Mouse (Mus musculus): ENCODE results near the gene Gpr83.

Gene Gpr83

GRCm38 (mm10) chr9:14859868-14860639 is at the start of gene Gpr83:
Gene Gpr83 (plus strand): TSS chr9:14860210.
- DNase-seq (ENCODE audit: low read depth, low spot score): no peak

- DNase-seq (ENCODE audit: low read depth, low spot score): no peak
Measured at GRCm38 (mm10) chr9:14821396-14821795, 38.6 kb upstream of the Gpr83 start.

DNA sequence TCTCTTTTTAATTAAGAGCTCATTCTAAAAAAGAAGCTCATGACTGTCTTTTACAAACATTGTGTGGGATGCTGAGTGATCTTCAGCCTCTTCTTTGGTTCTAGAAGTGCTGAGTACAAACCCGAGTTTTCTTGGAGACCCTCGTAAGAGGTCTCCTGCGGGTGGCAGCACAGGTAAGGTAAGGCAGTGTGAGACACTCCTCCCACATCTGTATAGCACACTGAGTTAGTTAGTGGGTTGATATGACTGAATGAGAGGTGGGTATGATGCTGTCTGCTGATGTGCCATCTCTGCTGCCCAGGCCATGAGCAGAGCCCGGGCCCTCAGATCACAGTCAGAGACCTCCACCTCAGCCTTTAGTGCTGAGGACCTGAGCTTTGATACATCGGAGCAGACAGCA is 35.2 kb upstream of the Gpr83 start:
- no peak for DNase-seq (ENCODE audit: low read depth, low spot score)

GRCm38 (mm10) chr9:14827875-14828274 is 32.1 kb upstream of the Gpr83 start:
- no peak for DNase-seq (ENCODE audit: low read depth, low spot score)

GRCm38 (mm10) chr9:14832046-14832445 is 28.0 kb upstream of the Gpr83 start:
- no peak for DNase-seq (ENCODE audit: low read depth, low spot score)

DNA sequence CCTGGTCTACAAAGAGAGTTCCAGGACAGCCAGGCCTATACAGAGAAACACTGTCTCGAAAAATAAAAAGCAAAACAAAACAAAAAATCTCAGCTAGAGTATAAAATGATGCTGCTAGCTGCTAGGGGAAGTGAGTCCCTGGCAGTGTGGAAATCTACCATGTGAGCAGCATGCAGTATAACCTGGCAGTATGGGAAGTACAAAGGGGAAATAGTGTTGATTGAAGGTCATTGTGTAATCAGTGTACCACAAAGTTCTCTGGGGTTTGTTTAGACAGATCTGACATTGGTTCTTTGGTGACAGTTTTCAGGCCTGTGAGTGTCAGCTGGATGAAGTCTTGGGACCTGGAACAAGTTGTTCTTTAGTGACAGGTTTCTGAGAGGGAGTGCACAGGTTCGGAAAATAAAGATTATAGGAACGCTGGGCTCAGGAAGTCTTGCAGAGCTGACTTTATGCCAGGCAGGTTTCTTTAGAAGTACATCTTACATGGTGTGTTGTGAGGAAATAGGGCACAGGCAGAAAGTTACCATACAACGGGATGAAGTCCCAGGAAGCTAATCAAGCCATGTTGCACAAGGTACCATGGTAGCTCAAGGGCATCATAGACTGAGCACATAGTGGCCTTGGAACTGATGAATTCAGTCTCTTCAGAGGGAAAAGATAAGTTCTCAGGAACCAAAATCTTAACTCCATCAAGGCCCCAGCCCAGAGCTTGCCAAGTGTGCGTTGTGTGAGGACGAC is 24.5 kb upstream of the Gpr83 start:
- DNase-seq (ENCODE audit: low read depth, low spot score): no peak

- no peak for DNase-seq (ENCODE audit: low read depth, low spot score)
Measured at GRCm38 (mm10) chr9:14839527-14839926, 20.5 kb upstream of the Gpr83 start.

- DNase-seq (ENCODE audit: low read depth, low spot score): no peak
Measured at GRCm38 (mm10) chr9:14839970-14840369, 20.0 kb upstream of the Gpr83 start.

- no peak for DNase-seq (ENCODE audit: low read depth, low spot score)
Measured at GRCm38 (mm10) chr9:14841878-14842761, 17.9 kb upstream of the Gpr83 start.

- DNase-seq (ENCODE audit: low read depth, low spot score): no peak
Measured at GRCm38 (mm10) chr9:14843311-14843857, 16.6 kb upstream of the Gpr83 start.

- no peak for DNase-seq (ENCODE audit: low read depth, low spot score)
Measured at GRCm38 (mm10) chr9:14843901-14844300, 16.1 kb upstream of the Gpr83 start.

- no peak for DNase-seq (ENCODE audit: low read depth, low spot score)
Measured at GRCm38 (mm10) chr9:14846428-14846827, 13.6 kb upstream of the Gpr83 start.

GRCm38 (mm10) chr9:14848267-14848935 is 11.6 kb upstream of the Gpr83 start:
- DNase-seq (ENCODE audit: low read depth, low spot score): no peak

GRCm38 (mm10) chr9:14854585-14854984 is 5.4 kb upstream of the Gpr83 start:
- no peak for DNase-seq (ENCODE audit: low read depth, low spot score)

- no peak for DNase-seq (ENCODE audit: low read depth, low spot score)
Measured at GRCm38 (mm10) chr9:14856922-14857654, 2.9 kb upstream of the Gpr83 start.

DNA sequence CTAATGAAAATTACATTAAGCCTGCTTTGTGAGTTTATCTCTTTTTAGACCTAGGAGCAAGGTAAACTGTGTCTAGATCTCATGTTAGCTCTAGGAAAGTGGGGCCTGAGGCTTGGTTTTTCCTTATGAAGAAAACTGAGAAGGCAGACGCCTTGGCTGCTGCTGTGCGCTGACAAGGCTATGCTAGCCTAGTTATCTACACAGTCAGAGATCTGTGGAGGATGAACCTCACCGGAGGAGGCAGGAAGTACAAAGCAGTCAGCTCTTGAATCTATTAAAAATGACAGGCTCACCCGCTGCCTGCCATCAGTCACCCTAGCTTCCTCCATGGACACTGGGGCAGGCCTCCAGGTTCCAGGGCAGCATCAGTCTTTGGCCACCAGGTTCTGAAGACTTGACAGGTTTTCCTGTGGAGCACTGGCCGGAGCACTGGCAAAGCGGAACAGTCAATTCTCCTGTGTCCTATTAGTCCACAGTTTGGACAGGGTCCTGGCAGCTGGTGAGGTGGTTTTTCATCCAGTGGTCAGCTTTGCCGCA is 1.8 kb upstream of the Gpr83 start:
- DNase-seq (ENCODE audit: low read depth, low spot score): no peak

DNA sequence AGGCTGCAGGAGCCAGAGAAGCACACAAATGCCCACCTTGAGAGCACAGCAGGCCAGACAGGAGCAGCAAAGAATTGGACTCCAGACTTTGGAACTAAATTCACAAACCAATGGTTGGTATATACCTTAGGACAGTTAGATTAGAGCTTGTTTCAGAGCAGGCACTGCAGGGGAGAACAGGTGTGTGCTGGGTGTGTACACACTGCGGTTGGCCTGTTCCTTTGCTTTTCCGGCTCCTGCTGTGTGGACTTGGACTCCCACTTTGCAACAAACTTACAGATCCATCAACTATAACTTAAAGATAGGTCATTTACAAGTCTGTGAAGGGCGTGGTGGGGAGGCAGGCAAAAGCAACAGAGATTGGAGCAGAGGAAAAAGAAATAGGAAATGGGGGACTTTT is 1.2 kb upstream of the Gpr83 start:
- no peak for DNase-seq (ENCODE audit: low read depth, low spot score)

DNA sequence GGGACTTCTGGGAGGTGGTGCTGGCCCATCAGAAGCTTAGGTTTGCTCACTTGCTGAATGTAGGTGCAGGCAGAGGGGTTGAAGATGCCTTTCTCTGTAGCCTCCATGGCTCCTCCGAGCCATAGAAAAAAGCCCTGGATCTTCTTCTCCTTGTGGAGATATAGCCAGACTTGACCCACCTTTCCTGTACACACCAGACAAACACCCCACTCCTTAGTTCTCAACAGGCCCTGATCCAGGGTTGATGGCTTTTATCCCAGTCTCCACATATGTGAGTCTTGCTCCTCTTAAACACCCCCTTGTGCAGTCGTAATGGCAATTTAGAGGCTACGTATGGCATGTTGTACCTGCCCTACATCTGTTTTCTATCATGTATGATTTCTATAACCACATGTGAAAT is 3.1 kb downstream of the Gpr83 start:
- DNase-seq (ENCODE audit: low read depth, low spot score): no peak

GRCm38 (mm10) chr9:14864726-14865125 is 4.7 kb downstream of the Gpr83 start:
- DNase-seq (ENCODE audit: low read depth, low spot score): no peak

DNA sequence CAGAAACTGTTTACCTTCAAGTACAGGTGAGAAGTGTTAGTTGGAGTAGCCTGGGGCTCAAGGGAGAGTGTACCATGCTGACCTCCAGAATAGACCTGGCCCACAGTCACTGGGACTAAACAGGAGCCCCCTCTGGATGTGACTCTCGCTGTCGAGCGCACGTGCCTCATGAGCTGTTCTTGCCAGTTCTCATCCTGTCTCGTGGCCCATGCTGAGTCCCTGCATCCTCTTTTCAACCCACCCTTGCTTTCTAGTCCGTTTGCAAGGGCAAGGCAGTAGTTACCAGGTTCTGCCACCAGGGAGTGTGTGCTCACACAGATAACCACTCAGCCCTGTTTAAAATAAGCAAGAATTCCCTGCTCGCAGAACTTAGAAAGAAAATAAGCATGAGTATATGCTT is 6.9 kb downstream of the Gpr83 start:
- DNase-seq (ENCODE audit: low read depth, low spot score): no peak
